Mouse (Mus musculus) forebrain, embryonic 11.5 days (tissue): ENCODE results near the gene Ubxn1. TPM values are rescaled to one million over a fixed set of nuclear protein-coding genes. Genes with fewer than 3 reads are reported as not detected.

Experiments
- ATAC-seq: fragments of 200-750 bp; cut with Nextera tagmentation; replicated peaks from 2 replicates; pipeline ENCODE4 v1.8.0; 2017; ENCODE audit warnings: moderate TSS enrichment; ENCODE audit not compliant: low FRiP score
- DNase-seq: peaks from one replicate; pipeline ENCODE4 v3.0.0-alpha.2; 2017; ENCODE audit warnings: low spot score
- H3K27ac ChIP-seq: fragments of 300-500 bp; sonication (generic); 2 replicates; pipeline ENCODE4 v1.5.1; 2014; ENCODE audit warnings: low read depth, low read length
- H3K27me3 ChIP-seq: fragments of 300-500 bp; sonication (generic); 2 replicates; pipeline ENCODE4 v1.6.1; 2014; ENCODE audit warnings: mild to moderate bottlenecking, low read length, mixed read lengths; ENCODE audit not compliant: control insufficient read depth, insufficient read depth
- H3K36me3 ChIP-seq: fragments of 300-500 bp; sonication (generic); 2 replicates; pipeline ENCODE4 v1.6.1; 2014; ENCODE audit warnings: mild to moderate bottlenecking, low read length, moderate library complexity, mixed read lengths; ENCODE audit not compliant: control insufficient read depth, insufficient read depth
- H3K4me1 ChIP-seq: fragments of 300-500 bp; sonication (generic); replicated peaks from 2 replicates; pipeline ENCODE4 v1.6.1; 2014; ENCODE audit warnings: low read length, mixed read lengths; ENCODE audit not compliant: control insufficient read depth, insufficient read depth
- H3K4me2 ChIP-seq: fragments of 300-500 bp; sonication (generic); 2 replicates; pipeline ENCODE4 v1.6.1; 2014; ENCODE audit warnings: low read depth, mild to moderate bottlenecking, low read length, moderate library complexity, mixed read lengths; ENCODE audit not compliant: severe bottlenecking
- H3K4me3 ChIP-seq: fragments of 300-500 bp; sonication (generic); 2 replicates; pipeline ENCODE4 v1.5.1; 2014; ENCODE audit warnings: low read depth, low read length
- H3K9ac ChIP-seq: fragments of 300-500 bp; sonication (generic); 2 replicates; pipeline ENCODE4 v1.6.1; 2014; ENCODE audit warnings: low read length
- H3K9me3 ChIP-seq: fragments of 300-500 bp; sonication (generic); 2 replicates; pipeline ENCODE4 v1.6.1; 2016; ENCODE audit warnings: low read length, mixed read lengths; ENCODE audit not compliant: control insufficient read depth
- WGBS: fragments of 180-500 bp; shearing (Covaris S2); extraction: QIAGEN DNeasy Blood & Tissue Kit; methylation state at CpG from one replicate; pipeline ENCODE4 v1.1.7; 2014; 5-methylcytosine and 5-hydroxymethylcytosine counted together
- polyA plus RNA-seq: library from polyadenylated mRNA; unstranded; fragments of >200 nt; fragmentation: Nextera tagmentation; extraction: Ambion mirVana; gene quantifications from 2 replicates; pipeline ENCODE4 v1.2.1, GENCODE M21; 2014

The Ubxn1 gene
- polyA plus RNA-seq, 1 experiment from 2014 or later = 178 TPM

GRCm38 (mm10) chr19:8838041-8838730, 33.1 kb upstream of the Ubxn1 start:
- 22% methylated on average over 15 of the region's 15 CpGs for WGBS
- Histone ChIP-seq H3K27ac (peak overlapping the region; percentile 95), H3K4me2 (peak overlapping the region; percentile 91), H3K4me3 (peak overlapping the region; percentile 47), H3K27me3 (no peaks in the 10 kb centered on the region), H3K4me1 (peaks cover 16% of the 10 kb centered on the region), H3K9ac (peak overlapping the region; percentile 87), H3K36me3 (peaks cover 8% of the 10 kb centered on the region), H3K9me3 (no peaks in the 10 kb centered on the region)
- DNase-seq (no peak), ATAC-seq (peak; percentile 12; the same call in 1 of the 2 replicates)

GRCm38 (mm10) chr19:8839103-8839907, 32.0 kb upstream of the Ubxn1 start, which contains the start of gene Gng3:
Gene Gng3, minus strand, starts transcription at chr19:8839194.
- DNase-seq (peak; percentile 81), ATAC-seq (peak; percentile 79)
- H3K4me3 ChIP-seq = peak within 1 kb of the TSS; percentile 47
- no peaks in the 10 kb centered on the region for H3K27me3 ChIP-seq
- peak within 1 kb of the TSS; percentile 95 for H3K27ac ChIP-seq
- 39% methylated on average over 11 of the region's 11 CpGs for WGBS
- peak within 1 kb of the TSS; percentile 87 for H3K9ac ChIP-seq
- peaks cover 3% of the 10 kb centered on the region; the same call in 1 of the 2 replicates for H3K36me3 ChIP-seq
- H3K9me3 ChIP-seq = no peaks in the 10 kb centered on the region
- H3K4me2 ChIP-seq = peak within 1 kb of the TSS; percentile 91
- H3K4me1 ChIP-seq = peaks cover 16% of the 10 kb centered on the region

- Histone ChIP-seq H3K36me3 (no peaks in the 10 kb centered on the region), H3K27me3 (no peaks in the 10 kb centered on the region), H3K4me2 (peak overlapping the region; percentile 91), H3K27ac (peak overlapping the region; percentile 10; the same call in 1 of the 2 replicates), H3K4me1 (peaks cover 16% of the 10 kb centered on the region), H3K9ac (peak overlapping the region; percentile 48), H3K4me3 (peak overlapping the region; percentile 47), H3K9me3 (no peaks in the 10 kb centered on the region)
- DNase-seq (peak; percentile 79), ATAC-seq (peak; percentile 31; the same call in 1 of the 2 replicates)
- WGBS = 19% methylated on average over 29 of the region's 29 CpGs
Measured at GRCm38 (mm10) chr19:8839908-8840791, 31.1 kb upstream of the Ubxn1 start.

GRCm38 (mm10) chr19:8841012-8841411, 30.3 kb upstream of the Ubxn1 start:
- peak overlapping the region; percentile 91; the same call in 1 of the 2 replicates for H3K4me2 ChIP-seq
- H3K27me3 ChIP-seq = no peaks in the 10 kb centered on the region
- no peak overlapping the region for H3K9ac ChIP-seq
- WGBS = 94% methylated on average over 7 of the region's 7 CpGs
- H3K4me3 ChIP-seq = no peak overlapping the region
- ATAC-seq (no peak), DNase-seq (no peak)
- no peak overlapping the region for H3K27ac ChIP-seq
- H3K4me1 ChIP-seq = peaks cover 16% of the 10 kb centered on the region
- peaks cover 3% of the 10 kb centered on the region; the same call in 1 of the 2 replicates for H3K36me3 ChIP-seq
- H3K9me3 ChIP-seq = no peaks in the 10 kb centered on the region

- Histone ChIP-seq H3K9ac (no peak overlapping the region), H3K27ac (no peak overlapping the region), H3K4me3 (no peak overlapping the region), H3K36me3 (peaks cover 3% of the 10 kb centered on the region; the same call in 1 of the 2 replicates), H3K4me1 (peaks cover 16% of the 10 kb centered on the region), H3K27me3 (no peaks in the 10 kb centered on the region), H3K4me2 (no peak overlapping the region), H3K9me3 (no peaks in the 10 kb centered on the region)
- ATAC-seq (no peak), DNase-seq (no peak)
- 88% methylated on average over 6 of the region's 6 CpGs for WGBS
Measured at GRCm38 (mm10) chr19:8842961-8843360, 28.3 kb upstream of the Ubxn1 start.

GRCm38 (mm10) chr19:8844371-8845129, 26.7 kb upstream of the Ubxn1 start:
- Histone ChIP-seq H3K9me3 (no peaks in the 10 kb centered on the region), H3K4me1 (peaks cover 7% of the 10 kb centered on the region; the same call in 1 of the 2 replicates), H3K27me3 (no peaks in the 10 kb centered on the region), H3K4me2 (no peak overlapping the region), H3K27ac (no peak overlapping the region), H3K9ac (no peak overlapping the region), H3K36me3 (peaks cover 3% of the 10 kb centered on the region; the same call in 1 of the 2 replicates), H3K4me3 (no peak overlapping the region)
- no peak for ATAC-seq
- 63% methylated on average over 5 of the region's 5 CpGs for WGBS
- DNase-seq = peak; percentile 83

GRCm38 (mm10) chr19:8848356-8848755, 22.9 kb upstream of the Ubxn1 start:
- no peak overlapping the region for H3K4me2 ChIP-seq
- H3K9ac ChIP-seq = no peak overlapping the region
- H3K9me3 ChIP-seq = no peaks in the 10 kb centered on the region
- H3K4me3 ChIP-seq = no peak overlapping the region
- no peak for DNase-seq
- no peak for ATAC-seq
- H3K36me3 ChIP-seq = peaks cover 3% of the 10 kb centered on the region; the same call in 1 of the 2 replicates
- H3K27me3 ChIP-seq = no peaks in the 10 kb centered on the region
- no peak overlapping the region for H3K27ac ChIP-seq
- WGBS = 70% methylated on average over 5 of the region's 5 CpGs
- H3K4me1 ChIP-seq = no peaks in the 10 kb centered on the region
